Mouse (Mus musculus): ENCODE data around the gene Irf2. TPM values are rescaled to one million over a fixed set of nuclear protein-coding genes. Genes with fewer than 3 reads are reported as not detected.

Irf2 gene
- total RNA-seq, 2 experiments from 2014 or later: 35.9 to 38.7 TPM

DNA sequence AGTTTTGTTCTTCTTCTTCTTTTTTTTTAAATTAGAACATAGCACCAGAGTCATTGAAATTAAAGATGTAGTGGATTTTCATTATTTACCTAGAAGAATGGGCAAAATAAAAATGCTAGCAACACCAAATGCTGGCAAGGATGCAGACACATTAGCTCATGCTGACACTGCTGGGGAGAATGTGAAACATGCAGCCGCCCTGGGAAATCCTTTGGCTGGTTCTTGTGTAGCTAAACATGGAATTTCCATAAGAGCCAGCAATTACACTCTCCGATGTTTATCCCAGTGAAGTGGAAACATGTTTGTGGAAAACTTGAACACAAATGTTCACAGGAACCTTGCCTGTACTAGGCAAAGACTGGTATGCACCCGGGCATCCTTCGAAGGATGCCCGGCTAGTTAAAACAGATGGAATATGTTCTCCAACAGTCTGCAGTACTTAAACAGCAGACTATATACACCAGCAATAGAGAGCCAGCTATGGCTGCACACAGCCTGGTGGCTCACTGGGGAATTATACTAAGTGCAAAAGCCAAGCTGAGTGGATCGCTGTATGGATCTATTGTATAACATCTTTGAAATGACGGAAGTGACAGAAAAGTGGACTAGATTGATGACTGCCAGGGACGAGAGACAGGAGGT is 96.6 kb downstream of the Irf2 start:
- intact Hi-C loops (cut with DNase I): no loop called here
- DNase-seq: no peak

- DNase-seq: no peak
- intact Hi-C loops (cut with DNase I): no loop called here
Observed at GRCm38 (mm10) chr8:46836949-46837348, 97.4 kb downstream of the Irf2 start.

- no peak for DNase-seq
- intact Hi-C loops (cut with DNase I): no loop called here
Observed at GRCm38 (mm10) chr8:46838052-46838451, 98.5 kb downstream of the Irf2 start.

DNA sequence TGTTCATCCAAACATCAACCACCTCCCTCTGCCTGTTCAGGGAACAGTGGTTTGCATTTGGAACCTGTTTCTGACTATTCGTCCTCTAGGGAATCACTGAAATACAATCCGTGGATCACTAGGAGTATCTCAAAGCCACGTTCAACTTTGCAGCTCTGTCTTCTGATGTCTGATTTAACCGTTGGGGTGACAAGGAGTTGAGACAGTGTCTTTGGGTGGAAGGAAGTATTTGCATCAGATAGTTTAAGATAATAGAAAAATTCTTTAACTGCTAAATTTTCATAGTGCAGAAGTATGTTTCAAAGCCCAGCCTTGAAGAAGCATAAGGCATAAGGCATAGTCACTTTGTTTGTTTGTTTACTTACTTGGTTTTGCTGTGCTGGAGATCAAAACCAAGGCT is 100.9 kb downstream of the Irf2 start:
- intact Hi-C loops (cut with DNase I): loop anchor here (5.0 kb wide), 2 partner anchors 38 to 97 kb away; no protein-coding TSS in a partner anchor

DNA sequence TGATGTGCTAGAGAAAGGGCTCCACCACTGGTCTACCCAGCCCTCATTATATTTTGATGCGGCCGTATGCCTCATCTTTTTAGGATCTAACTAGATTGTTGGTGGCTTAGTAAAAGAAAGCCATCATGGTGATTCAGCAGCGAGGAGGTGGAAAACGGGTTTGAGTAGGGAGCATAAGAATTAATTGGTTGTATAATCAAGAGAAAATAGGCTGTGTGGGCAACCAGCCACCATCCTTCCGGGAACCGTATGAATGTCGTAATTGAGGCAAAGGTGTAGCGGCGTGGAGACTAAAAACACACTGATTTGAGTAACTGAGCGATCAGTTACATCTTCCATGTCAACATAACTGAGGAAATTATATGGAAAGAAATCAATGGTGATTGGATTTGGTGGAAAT is 101.3 kb downstream of the Irf2 start:
- intact Hi-C loops (cut with DNase I): loop anchor here (5.0 kb wide), 2 partner anchors 38 to 97 kb away; no protein-coding TSS in a partner anchor
- no peak for DNase-seq

More for the DNA sequence above, 100.9 kb downstream of the Irf2 start:
- no peak for DNase-seq

DNA sequence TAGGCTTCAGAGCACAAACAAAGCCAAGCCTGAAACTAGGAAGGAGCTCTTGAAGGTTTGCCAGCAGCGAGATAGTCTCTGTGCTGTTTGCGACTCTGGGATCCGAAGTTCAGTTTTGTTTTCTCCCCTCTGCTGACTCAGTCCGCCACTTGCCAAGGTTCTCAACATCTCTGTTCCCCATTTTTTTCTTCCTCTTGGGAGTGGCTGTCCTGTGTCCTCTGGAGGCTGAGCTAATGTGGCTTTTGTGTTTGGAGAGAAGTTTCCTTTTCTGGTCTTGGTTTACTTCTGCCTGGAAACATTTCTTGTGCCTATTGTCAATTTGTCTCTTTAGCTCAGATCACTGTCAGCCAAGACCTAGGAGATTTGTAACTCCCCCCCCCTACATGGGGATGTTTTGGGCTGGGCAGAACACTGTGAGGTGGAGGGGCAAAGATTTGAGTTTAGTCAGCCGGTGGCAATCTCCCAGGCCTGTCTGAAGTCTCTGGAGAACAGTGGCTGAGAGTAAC is 103.2 kb downstream of the Irf2 start:
- intact Hi-C loops (cut with DNase I): loop anchor here (5.0 kb wide), 2 partner anchors 40 to 95 kb away; no protein-coding TSS in a partner anchor

GRCm38 (mm10) chr8:46843855-46844254 is 104.3 kb downstream of the Irf2 start:
- intact Hi-C loops (cut with DNase I): loop anchor here (5.0 kb wide), 2 partner anchors 42 to 93 kb away; no protein-coding TSS in a partner anchor
- DNase-seq: no peak

More for the DNA sequence above, 103.2 kb downstream of the Irf2 start:
- DNase-seq: peak; percentile 76 to 77

DNA sequence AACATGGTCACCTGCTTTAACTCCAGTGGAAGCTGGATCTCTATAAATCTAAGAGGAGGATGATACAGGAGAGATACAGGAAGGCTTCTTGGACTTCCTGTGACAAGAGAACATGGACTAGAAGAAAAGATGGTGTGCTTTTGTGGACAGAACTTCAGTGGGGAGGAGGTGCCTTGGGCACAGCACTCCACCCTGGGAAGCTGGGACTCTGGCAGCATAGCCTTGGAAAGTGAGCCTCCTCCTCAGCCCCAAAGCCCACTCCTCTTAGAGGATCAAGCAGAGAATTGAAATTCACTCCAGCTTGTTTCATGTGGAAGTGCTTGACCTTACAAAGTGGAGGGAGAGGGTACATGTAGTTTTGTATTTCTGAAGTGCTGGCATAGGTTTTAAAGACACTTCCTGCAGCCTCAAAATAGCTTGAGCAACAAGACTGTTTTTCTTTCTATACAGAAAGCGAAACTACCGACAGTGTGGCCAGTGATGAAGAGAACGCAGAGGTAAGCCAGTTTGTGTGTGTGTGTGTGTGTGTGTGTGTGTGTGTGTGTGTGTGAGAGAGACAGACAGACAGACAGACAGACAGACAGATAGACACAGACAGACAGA is 104.9 kb downstream of the Irf2 start:
- DNase-seq: no peak
- intact Hi-C loops (cut with DNase I): loop anchor here (5.0 kb wide), 2 partner anchors 42 to 93 kb away; no protein-coding TSS in a partner anchor

DNA sequence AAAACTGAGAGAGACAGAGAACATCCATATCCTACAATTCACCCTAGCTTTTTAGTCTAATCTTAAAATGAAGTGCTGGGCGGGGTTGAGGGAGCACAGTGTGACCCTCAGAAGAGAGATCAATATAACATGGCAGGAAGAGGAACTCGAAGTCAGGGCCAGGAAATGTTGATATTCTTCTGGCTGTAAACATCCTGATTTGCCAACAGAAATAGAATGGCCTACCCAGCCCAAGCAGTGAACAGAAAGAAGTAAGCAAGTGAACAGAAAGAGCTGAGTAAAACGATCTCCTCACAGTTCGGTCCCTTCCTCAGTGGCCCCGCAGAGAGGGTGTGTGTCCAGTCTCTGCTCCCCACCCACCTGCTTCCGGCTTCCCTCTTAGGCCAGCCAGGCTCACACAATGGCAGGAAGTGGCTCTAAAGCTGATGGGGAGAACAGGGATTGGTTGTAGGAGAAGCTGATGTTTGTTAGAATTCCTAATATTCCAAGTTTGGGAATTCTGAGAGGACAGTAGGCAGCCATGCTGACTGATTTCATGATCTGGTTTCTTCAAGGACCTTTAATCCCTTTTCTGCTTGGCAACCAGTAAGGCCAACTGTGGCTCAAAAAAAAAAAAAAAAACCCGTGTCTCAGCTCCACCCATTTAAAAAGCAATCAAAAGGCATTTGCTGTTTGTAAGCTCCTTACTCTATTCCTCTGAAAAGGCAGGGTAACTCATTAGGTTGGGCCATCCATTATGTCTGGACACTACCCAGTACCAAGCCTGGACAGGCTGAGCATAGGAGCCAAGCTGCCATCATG is 105.6 kb downstream of the Irf2 start:
- intact Hi-C loops (cut with DNase I): loop anchor here (1.0 to 5.0 kb wide), 4 partner anchors 43 to 158 kb away; partner anchors contain the start of gene Irf2
- peak; percentile 56 to 65 for DNase-seq

DNA sequence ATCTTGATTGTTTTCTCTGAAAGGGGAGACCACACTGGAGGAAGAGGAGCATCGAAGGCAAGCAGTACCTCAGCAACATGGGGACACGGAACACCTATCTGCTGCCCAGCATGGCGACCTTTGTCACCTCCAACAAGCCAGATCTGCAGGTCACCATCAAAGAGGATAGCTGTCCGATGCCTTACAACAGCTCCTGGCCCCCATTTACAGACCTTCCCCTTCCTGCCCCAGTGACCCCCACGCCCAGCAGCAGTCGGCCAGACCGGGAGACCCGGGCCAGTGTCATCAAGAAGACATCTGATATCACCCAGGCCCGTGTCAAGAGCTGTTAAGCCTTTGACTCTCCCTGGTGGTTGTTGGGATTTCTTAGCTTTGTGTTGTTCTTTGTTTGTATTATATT is 106.4 kb downstream of the Irf2 start:
- intact Hi-C loops (cut with DNase I): loop anchor here (1.0 to 5.0 kb wide), 2 partner anchors 107 to 159 kb away; partner anchors contain the start of gene Irf2
- DNase-seq: no peak

- no peak for DNase-seq
- intact Hi-C loops (cut with DNase I): loop anchor here (5.0 kb wide), 1 partner anchor 160 kb away; no protein-coding TSS in a partner anchor
Observed at GRCm38 (mm10) chr8:46846893-46847292, 107.4 kb downstream of the Irf2 start.

DNA sequence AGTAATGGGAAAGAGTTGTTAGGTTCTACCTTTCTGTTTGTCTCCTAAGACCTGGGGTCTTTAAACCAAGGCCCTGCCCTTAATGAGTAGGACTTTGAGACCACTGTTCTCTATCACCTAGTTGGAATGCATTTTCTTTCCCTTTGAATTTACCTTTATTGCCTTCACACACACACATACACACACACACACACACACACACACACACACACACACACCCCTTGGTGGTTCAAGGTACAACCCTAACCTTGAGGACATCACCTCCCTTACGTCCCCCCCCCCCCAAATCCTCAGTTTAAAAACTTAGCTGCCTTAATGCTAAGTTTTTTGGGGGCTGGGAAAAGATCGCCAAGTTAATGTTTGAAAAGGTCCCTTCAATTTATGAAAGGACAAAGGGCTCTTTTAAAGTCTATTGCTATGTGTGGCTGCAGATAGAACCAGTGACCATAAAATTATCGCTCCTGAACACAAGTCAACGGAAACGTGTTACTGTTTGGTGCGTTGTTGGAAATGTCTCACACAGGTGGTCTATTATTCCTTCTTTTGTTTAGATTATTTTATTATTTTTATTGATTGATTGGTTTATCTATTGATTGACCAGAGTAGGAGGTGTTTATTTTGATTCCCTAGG is 108.6 kb downstream of the Irf2 start:
- DNase-seq: no peak
- intact Hi-C loops (cut with DNase I): loop anchor here (5.0 kb wide), 1 partner anchor 161 kb away; no protein-coding TSS in a partner anchor

DNA sequence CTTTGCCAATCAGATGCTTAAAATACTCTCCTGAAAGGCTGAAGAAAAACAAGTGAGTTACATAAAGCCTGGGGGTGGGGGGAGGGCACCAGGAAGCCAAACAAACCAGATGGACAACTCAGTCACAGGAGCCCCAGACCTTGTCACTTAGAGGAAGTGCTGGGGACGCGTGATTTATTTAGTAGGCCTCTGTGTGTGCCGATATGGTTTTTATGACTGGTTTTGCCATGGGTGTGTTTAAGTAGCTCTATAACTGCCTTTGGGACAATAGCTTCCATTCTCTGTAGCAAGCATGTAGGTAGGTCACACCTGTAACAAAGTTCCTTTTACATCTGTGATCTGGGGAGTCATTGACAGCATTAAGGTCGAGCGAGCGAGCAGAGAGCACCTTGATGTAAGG is 109.4 kb downstream of the Irf2 start:
- intact Hi-C loops (cut with DNase I): loop anchor here (5.0 kb wide), 1 partner anchor 162 kb away; no protein-coding TSS in a partner anchor
- no peak for DNase-seq

GRCm38 (mm10) chr8:46849458-46849857 is 109.9 kb downstream of the Irf2 start:
- intact Hi-C loops (cut with DNase I): loop anchor here (5.0 kb wide), 1 partner anchor 162 kb away; no protein-coding TSS in a partner anchor
- DNase-seq: no peak

DNA sequence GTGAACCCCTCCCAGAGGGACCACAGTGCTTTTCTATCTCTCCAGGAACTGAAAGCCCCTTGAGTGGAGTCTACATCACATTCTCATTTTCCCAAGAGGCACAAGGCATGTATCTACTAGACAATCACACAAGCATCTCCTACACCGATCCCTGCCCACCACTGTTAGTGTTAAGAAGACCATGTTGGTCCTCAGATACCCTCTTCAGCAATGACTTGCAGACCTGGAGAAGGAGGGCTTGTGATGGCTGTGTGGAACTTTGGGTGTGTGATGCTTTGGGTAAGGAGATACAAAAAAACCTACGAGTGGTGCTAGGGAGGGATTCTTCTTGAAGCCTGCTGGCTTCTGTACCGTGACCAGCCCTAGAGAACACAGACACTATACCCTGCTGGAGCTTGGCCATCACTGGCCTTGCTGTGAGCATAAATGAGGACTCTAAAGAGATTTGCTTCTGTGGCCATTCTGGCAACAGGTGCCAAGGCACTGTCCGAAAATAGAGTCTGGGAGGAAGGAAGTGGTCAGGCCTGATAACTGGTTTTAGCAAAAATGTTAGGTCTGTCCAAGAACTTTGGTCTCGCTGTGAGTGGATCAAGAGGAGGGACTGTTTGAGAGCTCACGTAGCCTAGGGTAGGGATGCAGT is 110.8 kb downstream of the Irf2 start:
- intact Hi-C loops (cut with DNase I): no loop called here
- no peak for DNase-seq

DNA sequence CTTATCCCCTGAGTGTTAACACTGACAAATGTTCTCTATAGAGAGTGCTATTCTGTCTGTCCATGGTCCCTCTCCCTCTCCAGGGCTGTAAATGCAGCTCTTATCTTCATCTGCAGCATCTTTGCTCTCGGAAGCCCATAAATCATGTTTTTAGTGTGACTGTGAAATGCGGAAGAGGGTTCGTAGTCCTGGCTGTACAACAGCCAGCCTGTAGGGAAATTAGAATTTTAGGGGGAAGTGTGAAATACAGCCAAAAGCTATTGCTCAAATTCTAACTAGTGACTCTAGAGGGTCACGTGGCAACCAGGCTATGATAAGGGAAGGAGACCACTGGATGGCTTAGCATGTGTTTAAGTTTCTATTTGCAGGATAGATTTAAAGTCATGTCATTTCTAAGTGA is 112.0 kb downstream of the Irf2 start:
- intact Hi-C loops (cut with DNase I): no loop called here
- DNase-seq: no peak

- DNase-seq: peak in 1 of 2 experiments; percentile 47
- intact Hi-C loops (cut with DNase I): no loop called here
Observed at GRCm38 (mm10) chr8:46852377-46852776, 112.8 kb downstream of the Irf2 start.

- no peak for DNase-seq
- intact Hi-C loops (cut with DNase I): no loop called here
Observed at GRCm38 (mm10) chr8:46859164-46859846, 119.8 kb downstream of the Irf2 start.

DNA sequence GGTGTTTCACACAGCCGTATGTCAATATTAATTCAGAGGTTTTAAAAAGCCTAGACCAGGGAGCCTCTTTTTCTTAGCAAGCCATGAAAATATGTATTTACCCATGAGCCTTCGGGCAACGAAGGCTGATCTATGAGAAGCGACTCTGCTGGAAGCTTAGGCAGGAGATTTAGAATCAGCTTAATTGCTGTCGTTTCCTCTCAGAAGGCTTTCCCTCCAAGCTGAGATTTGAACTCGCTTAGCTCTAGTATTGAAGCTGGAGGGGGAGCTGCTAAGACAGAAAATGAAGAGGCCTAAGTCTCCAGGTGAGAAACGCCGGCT is 120.3 kb downstream of the Irf2 start:
- DNase-seq: no peak
- intact Hi-C loops (cut with DNase I): no loop called here

Data from heart, postnatal 36 days (tissue).